Mouse (Mus musculus) testis, adult 2 months (tissue): ENCODE data around the gene Sarnp.

Source experiments
- CTCF ChIP-seq: fragments of 200-500 bp; IDR thresholded peaks from 2 replicates; pipeline ENCODE4 v1.5.1; 2012; ENCODE audit warnings: low read depth, mild to moderate bottlenecking, inconsistent platforms, low read length, moderate library complexity; ENCODE audit not compliant: control insufficient read depth, insufficient read depth, insufficient replicate concordance
- POLR2A ChIP-seq: fragments of 200-500 bp; IDR thresholded peaks from 2 replicates; pipeline ENCODE4 v1.6.1; 2012; ENCODE audit warnings: low read depth, mild to moderate bottlenecking, inconsistent platforms, low read length, moderate library complexity; ENCODE audit not compliant: control insufficient read depth

GRCm38 (mm10) chr10:128861176-128861575 is 44.0 kb downstream of the Sarnp start:
- TF ChIP-seq POLR2A = no peak
- TF ChIP-seq CTCF = no peak
